Mouse (Mus musculus): Measurements from ENCODE around the gene Zdhhc18. TPM values are rescaled to one million over a fixed set of nuclear protein-coding genes. Genes with fewer than 3 reads are reported as not detected.

Gene Zdhhc18
- polyA plus RNA-seq, 1 experiment from 2014 or later = 3.6 TPM

DNA sequence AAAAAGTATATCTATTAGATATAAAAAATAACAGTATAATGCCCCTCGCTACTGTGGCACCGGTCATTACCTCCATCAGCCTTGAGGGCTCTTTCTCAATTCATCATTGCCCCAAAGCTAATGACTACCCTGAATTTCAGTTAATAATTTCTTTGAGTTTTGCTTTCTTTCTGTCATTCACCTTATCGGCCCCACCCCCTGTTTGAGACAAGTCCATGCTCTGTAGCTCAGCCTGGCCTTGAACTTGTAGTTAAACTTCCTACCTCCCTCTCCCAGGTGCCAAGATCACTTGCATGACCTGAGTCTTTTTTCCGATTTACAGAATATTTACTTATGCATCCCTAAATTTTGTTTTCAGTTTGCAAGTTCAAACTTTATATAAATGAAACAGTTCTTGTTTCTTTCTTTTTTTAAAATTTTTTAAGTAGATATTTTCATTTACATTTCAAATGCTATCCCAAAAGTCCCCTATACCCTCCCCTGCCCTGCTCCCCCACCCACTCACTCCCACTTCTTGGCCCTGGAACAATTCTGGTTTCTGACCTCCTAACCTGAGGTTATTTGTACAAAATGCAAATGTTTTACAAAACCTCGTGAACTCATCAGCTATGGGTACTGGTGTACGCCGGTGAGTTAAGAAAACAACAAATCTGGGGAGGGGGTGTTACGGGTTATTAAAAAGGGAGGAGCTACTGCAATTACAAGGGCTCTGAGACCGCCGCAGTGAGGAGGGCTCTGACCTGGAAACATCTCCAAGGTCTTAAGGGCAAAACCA lies 80.5 kb downstream of the Zdhhc18 start:
- H3K27ac ChIP-seq (ENCODE audit: low read depth, low read length) = no peak overlapping the region
- H3K4me1 ChIP-seq (ENCODE audit: control insufficient read depth, insufficient read depth, low read depth, low read length) = no peaks in the 10 kb centered on the region
- no peak overlapping the region for H3K4me3 ChIP-seq (ENCODE audit: low read length)
- H3K4me2 ChIP-seq (ENCODE audit: low read length) = no peak overlapping the region
- no peak overlapping the region for H3K9ac ChIP-seq (ENCODE audit: low read depth, low read length)
- H3K27me3 ChIP-seq (replicated peaks; ENCODE audit: control insufficient read depth, insufficient read depth, low read length) = no peaks in the 10 kb centered on the region
- no peaks in the 10 kb centered on the region for H3K36me3 ChIP-seq (ENCODE audit: control insufficient read depth, insufficient read depth, low read length)
- no peak for ATAC-seq
- no peaks in the 10 kb centered on the region for H3K9me3 ChIP-seq (ENCODE audit: control insufficient read depth, low read length)
- WGBS = 77% methylated on average over 10 of the region's 10 CpGs

DNA sequence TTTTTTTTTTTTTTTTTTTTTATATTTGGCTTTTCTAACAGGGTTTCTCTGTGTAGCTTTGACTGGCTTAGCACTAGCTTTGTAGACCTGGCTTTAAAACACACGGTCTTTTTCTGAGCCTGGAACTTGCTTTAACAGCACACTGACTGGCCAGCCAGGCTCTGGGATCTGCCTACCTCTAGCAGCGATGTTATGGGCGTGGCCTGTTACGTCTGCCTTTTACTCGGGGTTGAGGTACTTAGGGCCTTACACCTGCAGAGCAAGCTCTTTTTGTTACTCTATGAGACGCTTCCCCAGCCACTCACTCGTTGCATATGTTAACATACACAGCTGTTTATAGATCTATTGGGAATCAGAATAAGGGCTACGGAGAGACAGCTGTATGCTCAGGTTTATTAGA lies 82.7 kb downstream of the Zdhhc18 start:
- no peak overlapping the region for H3K27ac ChIP-seq (ENCODE audit: low read depth, low read length)
- no peaks in the 10 kb centered on the region for H3K9me3 ChIP-seq (ENCODE audit: control insufficient read depth, low read length)
- H3K36me3 ChIP-seq (ENCODE audit: control insufficient read depth, insufficient read depth, low read length) = no peaks in the 10 kb centered on the region
- no peak overlapping the region for H3K9ac ChIP-seq (ENCODE audit: low read depth, low read length)
- no peak overlapping the region for H3K4me3 ChIP-seq (ENCODE audit: low read length)
- 27% methylated on average over 8 of the region's 8 CpGs for WGBS
- H3K4me2 ChIP-seq (ENCODE audit: low read length) = no peak overlapping the region
- no peaks in the 10 kb centered on the region for H3K27me3 ChIP-seq (replicated peaks; ENCODE audit: control insufficient read depth, insufficient read depth, low read length)
- no peaks in the 10 kb centered on the region for H3K4me1 ChIP-seq (ENCODE audit: control insufficient read depth, insufficient read depth, low read depth, low read length)
- ATAC-seq = no peak

DNA sequence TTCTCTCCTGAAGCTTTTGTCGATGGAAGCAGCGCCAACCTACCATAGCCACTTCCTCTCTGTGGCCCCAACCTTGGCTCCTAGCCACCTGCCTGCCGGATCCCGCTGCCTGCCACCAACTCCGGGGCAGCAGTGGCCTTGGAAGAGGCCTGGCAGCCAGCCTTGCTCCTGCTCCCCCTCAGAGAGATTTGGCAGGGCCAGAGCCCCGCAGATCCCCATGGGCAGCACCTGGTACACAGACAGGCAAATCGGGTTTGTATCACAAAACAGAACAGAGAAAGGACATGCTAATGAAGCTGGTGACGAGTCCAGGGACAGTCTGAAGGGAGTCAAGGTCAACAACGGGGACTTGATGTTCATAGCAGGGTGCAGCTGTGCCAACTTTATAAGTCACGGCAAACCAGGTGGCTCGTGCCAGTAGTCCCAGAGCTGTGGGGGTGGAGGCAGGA lies 86.8 kb downstream of the Zdhhc18 start:
- H3K27ac ChIP-seq (ENCODE audit: low read depth, low read length) = no peak overlapping the region
- no peak overlapping the region for H3K4me2 ChIP-seq (ENCODE audit: low read length)
- H3K36me3 ChIP-seq (ENCODE audit: control insufficient read depth, insufficient read depth, low read length) = no peaks in the 10 kb centered on the region
- no peak overlapping the region for H3K9ac ChIP-seq (ENCODE audit: low read depth, low read length)
- no peak overlapping the region for H3K4me3 ChIP-seq (ENCODE audit: low read length)
- no peak; the same call in 1 of the 2 replicates for ATAC-seq
- no peaks in the 10 kb centered on the region for H3K27me3 ChIP-seq (replicated peaks; ENCODE audit: control insufficient read depth, insufficient read depth, low read length)
- H3K9me3 ChIP-seq (ENCODE audit: control insufficient read depth, low read length) = no peaks in the 10 kb centered on the region
- WGBS = 63% methylated on average over 11 of the region's 11 CpGs
- no peaks in the 10 kb centered on the region for H3K4me1 ChIP-seq (ENCODE audit: control insufficient read depth, insufficient read depth, low read depth, low read length)

DNA sequence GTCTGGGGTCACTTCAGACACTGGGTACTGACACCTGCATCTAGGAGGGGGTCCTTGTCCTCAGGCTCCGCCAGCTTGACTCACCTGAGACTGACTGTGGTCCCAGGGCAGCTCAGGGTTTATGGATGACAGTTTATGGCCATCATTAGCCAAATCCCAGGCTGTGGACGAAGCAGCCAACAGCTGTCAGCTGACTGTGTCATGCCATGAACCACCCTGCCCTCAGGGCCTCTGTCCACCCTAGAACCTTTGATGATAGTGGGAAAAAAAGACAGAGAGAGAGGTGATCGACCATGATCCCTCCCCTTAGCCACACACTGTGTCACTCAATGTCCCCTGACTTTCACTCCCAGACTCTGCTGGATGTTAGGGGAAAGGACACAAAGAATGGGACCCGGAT lies 88.3 kb downstream of the Zdhhc18 start:
- ATAC-seq = no peak
- H3K27ac ChIP-seq (ENCODE audit: low read depth, low read length) = no peak overlapping the region
- H3K4me1 ChIP-seq (ENCODE audit: control insufficient read depth, insufficient read depth, low read depth, low read length) = no peaks in the 10 kb centered on the region
- H3K36me3 ChIP-seq (ENCODE audit: control insufficient read depth, insufficient read depth, low read length) = no peaks in the 10 kb centered on the region
- no peaks in the 10 kb centered on the region for H3K9me3 ChIP-seq (ENCODE audit: control insufficient read depth, low read length)
- no peak overlapping the region for H3K4me2 ChIP-seq (ENCODE audit: low read length)
- no peak overlapping the region for H3K4me3 ChIP-seq (ENCODE audit: low read length)
- no peaks in the 10 kb centered on the region for H3K27me3 ChIP-seq (replicated peaks; ENCODE audit: control insufficient read depth, insufficient read depth, low read length)
- H3K9ac ChIP-seq (ENCODE audit: low read depth, low read length) = no peak overlapping the region
- WGBS = 72% methylated on average over 4 of the region's 4 CpGs

DNA sequence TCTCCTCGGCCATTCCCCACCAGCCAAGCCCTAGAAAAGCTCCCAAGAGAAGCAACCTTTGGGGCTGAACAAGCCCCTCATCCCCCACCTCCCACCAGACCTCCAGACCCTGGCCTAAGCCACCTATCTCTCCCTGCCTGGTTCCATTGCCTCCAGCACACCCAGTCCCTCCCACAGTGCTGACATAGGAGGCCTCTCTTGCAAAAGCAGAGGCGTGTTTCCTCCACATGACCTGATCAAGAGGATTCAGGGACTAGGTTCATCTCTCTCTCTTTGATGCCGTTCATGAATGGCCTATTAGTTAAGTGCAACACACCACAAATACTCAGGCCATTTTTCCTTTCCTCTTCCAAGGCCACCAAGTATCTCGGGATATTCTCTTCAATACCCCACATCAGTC lies 90.1 kb downstream of the Zdhhc18 start:
- H3K9ac ChIP-seq (ENCODE audit: low read depth, low read length) = no peak overlapping the region
- H3K4me2 ChIP-seq (ENCODE audit: low read length) = no peak overlapping the region
- H3K27me3 ChIP-seq (replicated peaks; ENCODE audit: control insufficient read depth, insufficient read depth, low read length) = no peaks in the 10 kb centered on the region; the same call in 1 of the 2 replicates
- H3K9me3 ChIP-seq (ENCODE audit: control insufficient read depth, low read length) = no peaks in the 10 kb centered on the region
- WGBS = 76% methylated on average over 4 of the region's 4 CpGs
- H3K36me3 ChIP-seq (ENCODE audit: control insufficient read depth, insufficient read depth, low read length) = no peaks in the 10 kb centered on the region
- no peak for ATAC-seq
- no peak overlapping the region for H3K27ac ChIP-seq (ENCODE audit: low read depth, low read length)
- no peak overlapping the region for H3K4me3 ChIP-seq (ENCODE audit: low read length)
- no peaks in the 10 kb centered on the region for H3K4me1 ChIP-seq (ENCODE audit: control insufficient read depth, insufficient read depth, low read depth, low read length)

DNA sequence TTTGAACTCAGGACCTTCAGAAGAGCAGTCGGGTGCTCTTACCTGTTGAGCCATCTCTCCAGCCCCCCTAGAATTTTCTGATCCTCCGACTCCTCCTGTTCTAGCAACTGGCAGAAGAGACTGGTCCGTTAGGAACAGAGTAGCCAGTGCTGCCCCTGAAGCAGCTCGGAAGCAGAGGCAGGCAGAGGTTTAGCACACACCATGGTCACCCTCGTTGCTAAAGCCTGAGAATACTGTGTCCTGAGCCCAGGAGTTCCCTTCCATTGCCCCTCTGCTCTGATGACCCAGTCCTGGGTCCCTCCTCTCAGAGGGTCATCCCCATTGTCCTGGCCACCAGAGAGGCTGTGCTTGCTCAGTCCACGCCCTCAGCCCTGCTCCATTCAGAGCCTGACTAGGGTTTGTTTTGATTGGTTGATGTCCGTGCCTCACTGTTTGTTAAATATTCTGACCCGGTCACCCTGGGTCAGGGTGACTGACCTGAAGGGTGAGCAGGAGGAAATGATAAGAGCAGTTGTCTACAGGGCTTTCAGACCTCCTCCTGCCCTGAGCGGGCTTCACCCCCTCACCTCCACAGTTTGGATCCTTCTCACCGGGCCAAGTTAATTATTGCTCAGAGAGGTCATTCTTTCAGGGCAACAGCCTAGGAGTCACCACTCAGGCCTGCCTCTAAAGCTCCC lies 92.8 kb downstream of the Zdhhc18 start:
- Histone ChIP-seq H3K36me3 (ENCODE audit: control insufficient read depth, insufficient read depth, low read length) (no peaks in the 10 kb centered on the region), H3K9me3 (ENCODE audit: control insufficient read depth, low read length) (no peaks in the 10 kb centered on the region), H3K4me3 (ENCODE audit: low read length) (no peak overlapping the region), H3K9ac (ENCODE audit: low read depth, low read length) (no peak overlapping the region), H3K4me2 (ENCODE audit: low read length) (no peak overlapping the region), H3K4me1 (ENCODE audit: control insufficient read depth, insufficient read depth, low read depth, low read length) (no peaks in the 10 kb centered on the region), H3K27ac (ENCODE audit: low read depth, low read length) (no peak overlapping the region), H3K27me3 (replicated peaks; ENCODE audit: control insufficient read depth, insufficient read depth, low read length) (no peaks in the 10 kb centered on the region; the same call in 1 of the 2 replicates)
- 31% methylated on average over 10 of the region's 10 CpGs for WGBS
- no peak for ATAC-seq

Small RNA genes lying within 50 kb of the gene (microRNA-seq; reads per million reads assigned to microRNA genes)
- gene Gm23158 = not detected

Other genes with a start within 250 kb of the Zdhhc18 start
- 0.32 and 0.36 TPM in 2 replicates for gene Tent5b, start 170.0 kb downstream of the Zdhhc18 start, polyA plus RNA-seq (2015; fragmentation: Nextera tagmentation; extraction: Ambion mirVana)
- gene Trnp1, start 151.6 kb downstream of the Zdhhc18 start, polyA plus RNA-seq (2015; fragmentation: Nextera tagmentation; extraction: Ambion mirVana) = 5.8 and 12.1 TPM in 2 replicates
- 0.39 and 0.50 TPM in 2 replicates for gene Kdf1, start 131.2 kb downstream of the Zdhhc18 start, polyA plus RNA-seq (2015; fragmentation: Nextera tagmentation; extraction: Ambion mirVana)
- gene Nudc, start 104.2 kb downstream of the Zdhhc18 start, polyA plus RNA-seq (2015; fragmentation: Nextera tagmentation; extraction: Ambion mirVana) = 246 and 265 TPM in 2 replicates
- 0.36 TPM in 1 of 2 replicates, not detected in the other for gene Nr0b2, start 96.8 kb downstream of the Zdhhc18 start, polyA plus RNA-seq (2015; fragmentation: Nextera tagmentation; extraction: Ambion mirVana)
- 5.9 and 7.6 TPM in 2 replicates for gene Gpatch3, start 75.4 kb downstream of the Zdhhc18 start, polyA plus RNA-seq (2015; fragmentation: Nextera tagmentation; extraction: Ambion mirVana)
- 16.6 and 16.9 TPM in 2 replicates for gene Gpn2, start 65.8 kb downstream of the Zdhhc18 start, polyA plus RNA-seq (2015; fragmentation: Nextera tagmentation; extraction: Ambion mirVana)
- 2.1 and 2.2 TPM in 2 replicates for gene Sfn, start 48.0 kb downstream of the Zdhhc18 start, polyA plus RNA-seq (2015; fragmentation: Nextera tagmentation; extraction: Ambion mirVana)
- 14.1 and 15.9 TPM in 2 replicates for gene Pigv, start 22.5 kb upstream of the Zdhhc18 start, polyA plus RNA-seq (2015; fragmentation: Nextera tagmentation; extraction: Ambion mirVana)
- gene Arid1a, start 106.6 kb upstream of the Zdhhc18 start, polyA plus RNA-seq (2015; fragmentation: Nextera tagmentation; extraction: Ambion mirVana) = 24.2 and 25.2 TPM in 2 replicates
- 25.7 and 28.2 TPM in 2 replicates for gene Rps6ka1, start 237.6 kb upstream of the Zdhhc18 start, polyA plus RNA-seq (2015; fragmentation: Nextera tagmentation; extraction: Ambion mirVana)